Mouse (Mus musculus) monocyte, adult 5-6 weeks (primary cell): Measurements from ENCODE around the gene Tmem107. TPM values are rescaled to one million over a fixed set of nuclear protein-coding genes. Genes with fewer than 3 reads are reported as not detected.

Experiments
- ATAC-seq: fragments of 153-309, 156-312 bp; replicated peaks from 2 replicates; pipeline ENCODE4 v1.8.0; 2017; ENCODE audit warnings: mild to moderate bottlenecking; ENCODE audit not compliant: low TSS enrichment, insufficient number of reproducible peaks, severe bottlenecking, poor library complexity, low FRiP score
- total RNA-seq: library from RNA; stranded (forward); fragments of 200-1000, 200-491, 200-594 nt; gene quantifications from 3 replicates; pipeline ENCODE4 v1.2.3, GENCODE M21; 2017

Tmem107 gene
- total RNA-seq, 1 experiment from 2014 or later = 1.1 TPM

- ATAC-seq = no peak
Measured at GRCm38 (mm10) chr11:69114621-69115020, 44.0 kb downstream of the Tmem107 start.

DNA sequence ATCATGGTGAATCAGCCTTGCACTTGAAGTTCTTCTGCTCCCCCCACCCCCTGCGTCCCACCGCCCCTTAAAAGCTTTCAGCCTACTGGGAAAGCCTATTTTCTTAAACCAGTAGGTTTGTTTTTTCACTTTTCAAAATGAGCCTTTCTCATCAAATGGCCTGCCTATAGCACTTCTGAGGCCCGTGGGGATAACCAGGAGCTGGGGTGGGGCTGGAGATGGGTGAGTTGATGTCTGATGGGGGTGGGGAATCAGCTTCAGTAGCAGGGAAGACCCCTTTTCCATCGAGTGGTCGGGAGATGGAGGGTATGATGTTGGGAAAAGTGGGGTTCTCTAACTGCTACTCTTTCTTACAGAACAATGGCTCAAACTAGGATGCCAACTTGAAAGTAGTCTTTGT is 46.2 kb downstream of the Tmem107 start:
- no peak for ATAC-seq

GRCm38 (mm10) chr11:69117737-69118695 is 47.4 kb downstream of the Tmem107 start:
- ATAC-seq = 0 out of 2 replicates have a peak, but pooled peaks have one; percentile 16

GRCm38 (mm10) chr11:69118765-69119164 is 48.2 kb downstream of the Tmem107 start:
- ATAC-seq = peak; percentile 14; the same call in 1 of the 2 replicates

DNA sequence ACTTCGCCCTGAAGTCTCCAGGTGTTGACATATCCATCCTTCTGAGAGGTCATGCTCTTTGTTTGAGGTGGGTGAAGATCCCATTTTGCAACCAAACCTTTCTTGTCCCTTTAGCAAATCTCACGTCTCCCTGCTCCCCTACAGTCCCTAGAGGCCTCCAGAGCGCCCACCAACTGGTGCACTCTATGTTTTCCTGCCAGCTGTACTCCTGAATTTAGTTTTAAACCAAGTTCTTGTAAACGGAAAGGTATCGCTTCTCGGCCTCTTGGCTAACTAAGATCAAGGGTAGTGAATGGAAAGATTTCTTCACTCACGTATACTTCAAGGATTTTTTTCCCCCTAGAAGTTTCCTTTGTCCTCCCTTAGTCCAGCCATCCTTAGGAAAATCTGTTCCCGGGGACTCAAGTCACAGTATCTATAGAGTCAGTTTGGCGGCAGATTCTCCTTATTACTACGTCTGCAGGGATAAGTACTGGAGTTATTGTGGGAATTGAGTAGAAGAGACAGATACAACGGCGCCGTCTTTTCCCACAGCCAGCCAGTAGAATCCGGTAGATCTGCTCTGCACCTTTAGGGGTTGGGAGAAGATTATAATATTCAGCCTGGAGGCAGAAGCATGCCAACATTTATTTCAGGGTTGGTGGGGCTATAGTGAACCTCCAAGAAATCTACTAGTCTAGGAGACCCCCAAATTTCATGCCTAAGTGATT is 49.0 kb downstream of the Tmem107 start:
- ATAC-seq = no peak

DNA sequence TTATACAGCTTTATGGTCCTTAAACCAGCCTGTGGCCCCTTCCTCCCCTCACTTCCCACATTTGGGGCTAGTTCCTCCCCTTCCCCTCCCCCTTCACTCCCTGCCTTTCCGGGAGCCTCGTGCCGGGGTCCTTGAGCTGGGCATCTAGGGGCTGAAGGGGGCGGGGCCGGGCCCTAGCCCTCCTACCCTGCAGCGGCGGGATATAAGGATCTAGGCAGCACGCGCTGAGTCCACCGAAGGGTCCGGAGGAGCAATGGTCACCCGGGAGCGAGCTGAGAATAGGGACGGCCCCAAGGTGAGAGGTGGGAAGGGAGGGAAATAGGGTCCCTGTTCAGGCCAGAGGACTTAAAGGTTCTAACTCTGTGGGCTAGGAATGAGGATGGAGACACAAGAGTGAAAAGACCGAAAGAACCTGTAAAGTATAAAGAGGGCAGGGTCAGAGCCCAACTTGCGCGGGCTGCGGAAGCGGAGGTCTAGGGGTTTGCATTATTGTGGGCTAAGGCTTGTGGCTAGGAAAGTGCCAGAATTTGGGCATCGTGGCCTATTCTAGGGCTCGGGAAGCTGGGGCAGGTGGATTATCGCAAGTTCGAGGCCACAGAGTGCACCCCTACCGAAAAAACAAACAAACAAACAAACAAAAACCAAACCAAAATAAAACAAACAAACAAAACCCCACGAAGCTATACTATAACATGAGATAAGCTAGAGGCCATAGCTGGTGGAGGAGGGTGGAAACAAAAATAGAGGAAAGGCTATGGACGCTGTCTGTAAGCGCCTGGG is 49.8 kb downstream of the Tmem107 start, which contains the start of gene Hes7:
Hes7 (plus strand) TSS at position 184 of the 780 bp plus-strand sequence.
- ATAC-seq = no peak

DNA sequence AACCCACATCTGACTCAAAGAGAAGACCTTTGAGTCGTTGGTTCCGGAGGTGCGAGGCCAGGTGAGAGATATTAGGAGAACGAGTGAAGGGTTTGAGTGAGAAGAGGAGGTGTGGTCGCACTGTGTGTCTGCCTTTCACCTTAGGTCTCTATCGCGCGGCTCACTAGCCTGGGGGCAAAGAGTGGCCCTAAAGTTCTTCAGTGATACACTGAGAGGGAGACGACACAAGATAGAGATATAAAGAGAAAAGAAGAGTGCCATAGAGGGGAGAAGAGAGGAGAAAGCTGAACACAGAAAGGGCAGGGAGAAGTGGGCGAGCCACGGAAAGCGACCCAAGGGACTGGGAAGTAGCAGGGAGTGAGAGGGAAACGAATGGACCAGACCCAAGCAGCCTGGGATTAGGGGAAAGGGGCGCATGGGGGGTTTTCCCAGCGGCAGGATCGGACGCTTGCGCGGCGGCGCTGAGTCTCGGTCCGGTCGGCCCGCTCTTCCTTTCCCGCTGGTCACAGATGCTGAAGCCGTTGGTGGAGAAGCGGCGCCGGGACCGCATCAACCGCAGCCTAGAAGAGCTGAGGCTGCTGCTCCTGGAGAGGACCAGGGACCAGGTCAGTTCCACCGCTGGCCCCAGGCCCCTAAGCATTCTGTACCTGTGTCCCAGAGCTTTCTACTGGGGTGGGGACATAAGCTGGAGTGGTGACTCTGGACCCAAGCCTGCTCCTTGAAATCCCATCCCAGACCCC is 50.6 kb downstream of the Tmem107 start:
- no peak for ATAC-seq

GRCm38 (mm10) chr11:69121741-69122335 is 51.2 kb downstream of the Tmem107 start:
- ATAC-seq = no peak

DNA sequence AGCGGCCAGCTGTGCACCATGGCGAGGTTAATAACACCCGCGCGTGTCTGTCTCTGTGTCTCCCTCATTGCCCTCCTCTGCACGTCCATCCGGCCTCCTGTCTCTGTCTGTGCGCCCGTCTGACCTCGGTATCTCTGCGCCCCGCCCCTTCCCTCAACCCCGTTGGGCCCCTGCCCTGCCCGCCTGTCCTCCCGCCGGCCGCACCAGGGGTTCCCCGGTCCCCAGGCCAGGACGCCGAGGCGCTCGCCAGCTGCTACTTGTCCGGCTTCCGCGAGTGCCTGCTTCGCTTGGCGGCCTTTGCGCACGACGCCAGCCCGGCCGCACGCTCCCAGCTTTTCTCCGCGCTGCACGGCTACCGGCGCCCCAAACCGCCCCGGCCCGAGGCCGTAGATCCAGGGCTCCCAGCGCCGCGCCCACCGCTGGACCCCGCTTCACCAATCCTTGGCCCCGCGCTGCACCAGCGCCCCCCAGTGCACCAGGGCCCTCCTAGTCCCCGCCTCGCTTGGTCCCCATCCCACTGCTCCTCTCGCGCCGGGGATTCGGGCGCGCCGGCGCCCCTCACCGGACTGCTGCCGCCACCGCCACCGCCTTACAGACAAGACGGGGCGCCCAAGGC is 51.8 kb downstream of the Tmem107 start, which contains the start of gene 9130213A22Rik:
9130213A22Rik (minus strand) TSS at position 254 of the 616 bp plus-strand sequence.
- ATAC-seq = 0 out of 2 replicates have a peak, but pooled peaks have one; percentile 14

Other genes with a start within 250 kb of the Tmem107 start
- 152 to 252 TPM (median 234 TPM) in 3 replicates for gene Ndel1, start 198.9 kb upstream of the Tmem107 start, total RNA-seq
- gene Rnf222, start 182.3 kb upstream of the Tmem107 start, total RNA-seq = not detected in 3 replicates
- 2,881 to 4,104 TPM (median 3,946 TPM) in 3 replicates for gene Rpl26, start 169.2 kb upstream of the Tmem107 start, total RNA-seq
- not detected in 3 replicates for gene Odf4, start 143.7 kb upstream of the Tmem107 start, total RNA-seq
- not detected in 3 replicates for gene Arhgef15, start 113.3 kb upstream of the Tmem107 start, total RNA-seq
- 0.38 to 1.7 TPM in 2 of 3 replicates, not detected in the other for gene Slc25a35, start 102.7 kb upstream of the Tmem107 start, total RNA-seq
- gene Rangrf, start 95.6 kb upstream of the Tmem107 start, total RNA-seq = 1.9 to 10.1 TPM (median 2.6 TPM) in 3 replicates
- 7.1 to 9.6 TPM (median 7.4 TPM) in 3 replicates for gene Pfas, start 62.3 kb upstream of the Tmem107 start, total RNA-seq
- gene Ctc1, start 54.9 kb upstream of the Tmem107 start, total RNA-seq = 4.1 to 16.3 TPM (median 12.3 TPM) in 3 replicates
- 1.1 to 8.3 TPM (median 4.8 TPM) in 3 replicates for gene Aurkb, start 25.2 kb upstream of the Tmem107 start, total RNA-seq
- gene Borcs6, start 11.1 kb upstream of the Tmem107 start, total RNA-seq = 12.4 to 16.1 TPM (median 13.3 TPM) in 3 replicates
- gene Vamp2, start 17.7 kb downstream of the Tmem107 start, total RNA-seq = 13.1 to 89.9 TPM (median 23.6 TPM) in 3 replicates
- gene Per1, start 24.4 kb downstream of the Tmem107 start, total RNA-seq = 44.9 to 89.7 TPM (median 81.1 TPM) in 3 replicates
- 0.49 TPM in 1 of 3 replicates, not detected in the others for gene Hes7, start 49.6 kb downstream of the Tmem107 start, total RNA-seq
- gene 9130213A22Rik, start 51.8 kb downstream of the Tmem107 start, total RNA-seq = not detected in 3 replicates
- gene Aloxe3, start 55.1 kb downstream of the Tmem107 start, total RNA-seq = 0.32 to 0.57 TPM in 2 of 3 replicates, not detected in the other
- gene Alox12b, start 86.2 kb downstream of the Tmem107 start, total RNA-seq = not detected in 3 replicates
- 1.4 to 2.3 TPM (median 1.5 TPM) in 3 replicates for gene Alox8, start 127.0 kb downstream of the Tmem107 start, total RNA-seq
- gene Gucy2e, start 166.2 kb downstream of the Tmem107 start, total RNA-seq = 0.32 TPM in 1 of 3 replicates, not detected in the others